Mouse (Mus musculus) intestine, embryonic 16.5 days (tissue): ENCODE measurements around the gene Efna1. TPM values are rescaled to one million over a fixed set of nuclear protein-coding genes. Genes with fewer than 3 reads are reported as not detected.

Experiments used
- ATAC-seq: fragments of 200-750 bp; cut with Nextera tagmentation; 2 replicates; pipeline ENCODE4 v1.8.0; 2017; ENCODE audit warnings: moderate TSS enrichment, moderate library complexity
- H3K27ac ChIP-seq: fragments of 300-500 bp; sonication (generic); 2 replicates; pipeline ENCODE4 v1.5.1; 2014; ENCODE audit warnings: mild to moderate bottlenecking, low read length
- H3K27me3 ChIP-seq: fragments of 300-500 bp; sonication (generic); replicated peaks from 2 replicates; pipeline ENCODE4 v1.6.1; 2014; ENCODE audit warnings: low read length, control low read depth, mixed read lengths; ENCODE audit not compliant: control insufficient read depth, insufficient read depth
- H3K36me3 ChIP-seq: fragments of 300-500 bp; sonication (generic); 2 replicates; pipeline ENCODE4 v1.6.1; 2014; ENCODE audit warnings: low read length, control low read depth; ENCODE audit not compliant: control insufficient read depth, insufficient read depth
- H3K4me1 ChIP-seq: fragments of 300-500 bp; sonication (generic); 2 replicates; pipeline ENCODE4 v1.6.1; 2014; ENCODE audit warnings: low read length, control low read depth, mixed read lengths; ENCODE audit not compliant: control insufficient read depth, insufficient read depth
- H3K4me2 ChIP-seq: fragments of 300-500 bp; sonication (generic); 2 replicates; pipeline ENCODE4 v1.6.1; 2014; ENCODE audit warnings: low read depth, low read length, control low read depth
- H3K4me3 ChIP-seq: fragments of 300-500 bp; sonication (generic); 2 replicates; pipeline ENCODE4 v1.5.1; 2014; ENCODE audit warnings: mild to moderate bottlenecking, low read length
- H3K9ac ChIP-seq: fragments of 300-500 bp; sonication (generic); 2 replicates; pipeline ENCODE4 v1.6.1; 2014; ENCODE audit warnings: low read depth, low read length
- H3K9me3 ChIP-seq: fragments of 300-500 bp; sonication (generic); 2 replicates; pipeline ENCODE4 v1.6.1; 2016; ENCODE audit warnings: low read length, control low read depth; ENCODE audit not compliant: control insufficient read depth
- WGBS: fragments of 180-500 bp; shearing (Covaris S2); extraction: QIAGEN DNeasy Blood & Tissue Kit; methylation state at CpG from one replicate; pipeline ENCODE4 v1.1.7; 2014; 5-methylcytosine and 5-hydroxymethylcytosine counted together
- polyA plus RNA-seq: library from polyadenylated mRNA; unstranded; fragments of >200 nt; fragmentation: Nextera tagmentation; extraction: Ambion mirVana; gene quantifications from 2 replicates; pipeline ENCODE4 v1.2.1, GENCODE M21; 2015

Gene Efna1
- polyA plus RNA-seq, 1 experiment from 2014 or later: 62.9 TPM

- H3K9ac ChIP-seq: peak overlapping the region; percentile 61
- ATAC-seq: no peak
- no peaks in the 10 kb centered on the region for H3K27me3 ChIP-seq
- peak overlapping the region; percentile 55 for H3K4me2 ChIP-seq
- peak overlapping the region; percentile 86 for H3K27ac ChIP-seq
- H3K4me1 ChIP-seq: peaks cover 11% of the 10 kb centered on the region
- no peaks in the 10 kb centered on the region for H3K36me3 ChIP-seq
- peak overlapping the region; percentile 35; the same call in 1 of the 2 replicates for H3K4me3 ChIP-seq
- 80% methylated on average over 6 of the region's 6 CpGs for WGBS
- H3K9me3 ChIP-seq: no peaks in the 10 kb centered on the region
Measured at GRCm38 (mm10) chr3:89298908-89299307, 18.0 kb upstream of the Efna1 start.

GRCm38 (mm10) chr3:89296761-89297396 lies 15.9 kb upstream of the Efna1 start:
- Histone ChIP-seq H3K4me3 (no peak overlapping the region), H3K27ac (no peak overlapping the region), H3K4me2 (no peak overlapping the region), H3K27me3 (no peaks in the 10 kb centered on the region), H3K9ac (no peak overlapping the region), H3K9me3 (no peaks in the 10 kb centered on the region), H3K36me3 (no peaks in the 10 kb centered on the region), H3K4me1 (peaks cover 11% of the 10 kb centered on the region)
- WGBS: 77% methylated on average over 11 of the region's 11 CpGs
- ATAC-seq: no peak

- Histone ChIP-seq H3K36me3 (no peaks in the 10 kb centered on the region), H3K4me1 (peaks cover 11% of the 10 kb centered on the region), H3K4me2 (no peak overlapping the region), H3K27me3 (no peaks in the 10 kb centered on the region), H3K9me3 (no peaks in the 10 kb centered on the region), H3K4me3 (no peak overlapping the region), H3K27ac (no peak overlapping the region), H3K9ac (no peak overlapping the region)
- 74% methylated on average over 8 of the region's 8 CpGs for WGBS
- no peak for ATAC-seq
Measured at GRCm38 (mm10) chr3:89295685-89296230, 14.8 kb upstream of the Efna1 start.

GRCm38 (mm10) chr3:89294195-89294594 lies 13.3 kb upstream of the Efna1 start:
- H3K36me3 ChIP-seq: no peaks in the 10 kb centered on the region
- ATAC-seq: peak; percentile 65
- H3K27ac ChIP-seq: peak overlapping the region; percentile 79
- peaks cover 11% of the 10 kb centered on the region for H3K4me1 ChIP-seq
- no peaks in the 10 kb centered on the region for H3K27me3 ChIP-seq
- H3K9me3 ChIP-seq: no peaks in the 10 kb centered on the region
- H3K9ac ChIP-seq: no peak overlapping the region
- no peak overlapping the region for H3K4me3 ChIP-seq
- WGBS: 64% methylated on average over 5 of the region's 5 CpGs
- H3K4me2 ChIP-seq: no peak overlapping the region

- H3K4me2 ChIP-seq: no peak overlapping the region
- H3K36me3 ChIP-seq: no peaks in the 10 kb centered on the region
- no peak overlapping the region for H3K4me3 ChIP-seq
- peak; percentile 84 for ATAC-seq
- H3K9ac ChIP-seq: no peak overlapping the region
- no peaks in the 10 kb centered on the region for H3K9me3 ChIP-seq
- peak overlapping the region; percentile 79 for H3K27ac ChIP-seq
- peaks cover 10% of the 10 kb centered on the region for H3K4me1 ChIP-seq
- 83% methylated on average over 11 of the region's 11 CpGs for WGBS
- no peaks in the 10 kb centered on the region for H3K27me3 ChIP-seq
Measured at GRCm38 (mm10) chr3:89293247-89293918, 12.4 kb upstream of the Efna1 start.

GRCm38 (mm10) chr3:89292303-89292702 lies 11.4 kb upstream of the Efna1 start:
- no peaks in the 10 kb centered on the region for H3K27me3 ChIP-seq
- no peak overlapping the region for H3K27ac ChIP-seq
- ATAC-seq: no peak
- 74% methylated on average over 5 of the region's 5 CpGs for WGBS
- H3K36me3 ChIP-seq: no peaks in the 10 kb centered on the region
- H3K9me3 ChIP-seq: no peaks in the 10 kb centered on the region
- no peak overlapping the region for H3K4me3 ChIP-seq
- no peak overlapping the region for H3K9ac ChIP-seq
- no peak overlapping the region for H3K4me2 ChIP-seq
- peaks cover 8% of the 10 kb centered on the region for H3K4me1 ChIP-seq

GRCm38 (mm10) chr3:89291874-89292273 lies 10.9 kb upstream of the Efna1 start:
- Histone ChIP-seq H3K4me3 (no peak overlapping the region), H3K27ac (no peak overlapping the region), H3K4me1 (peaks cover 8% of the 10 kb centered on the region), H3K27me3 (no peaks in the 10 kb centered on the region), H3K9me3 (no peaks in the 10 kb centered on the region), H3K4me2 (no peak overlapping the region), H3K36me3 (no peaks in the 10 kb centered on the region), H3K9ac (no peak overlapping the region)
- ATAC-seq: no peak
- 56% methylated on average over 10 of the region's 10 CpGs for WGBS

GRCm38 (mm10) chr3:89288503-89288928 lies 7.6 kb upstream of the Efna1 start:
- 40% methylated on average over 7 of the region's 7 CpGs for WGBS
- ATAC-seq: peak; percentile 36; the same call in 1 of the 2 replicates
- Histone ChIP-seq H3K36me3 (no peaks in the 10 kb centered on the region), H3K4me3 (no peak overlapping the region), H3K27ac (no peak overlapping the region), H3K4me1 (peaks cover 3% of the 10 kb centered on the region; the same call in 1 of the 2 replicates), H3K9ac (no peak overlapping the region), H3K4me2 (no peak overlapping the region), H3K27me3 (no peaks in the 10 kb centered on the region), H3K9me3 (no peaks in the 10 kb centered on the region)

GRCm38 (mm10) chr3:89287286-89287685 lies 6.3 kb upstream of the Efna1 start:
- Histone ChIP-seq H3K4me1 (peaks cover 3% of the 10 kb centered on the region; the same call in 1 of the 2 replicates), H3K36me3 (no peaks in the 10 kb centered on the region), H3K27me3 (no peaks in the 10 kb centered on the region), H3K9me3 (no peaks in the 10 kb centered on the region), H3K9ac (no peak overlapping the region), H3K4me2 (no peak overlapping the region), H3K27ac (peak overlapping the region; percentile 32; the same call in 1 of the 2 replicates), H3K4me3 (no peak overlapping the region)
- no peak for ATAC-seq
- 60% methylated on average over 5 of the region's 5 CpGs for WGBS
